Mouse (Mus musculus): Measurements from ENCODE around the gene Oscp1.

DNA sequence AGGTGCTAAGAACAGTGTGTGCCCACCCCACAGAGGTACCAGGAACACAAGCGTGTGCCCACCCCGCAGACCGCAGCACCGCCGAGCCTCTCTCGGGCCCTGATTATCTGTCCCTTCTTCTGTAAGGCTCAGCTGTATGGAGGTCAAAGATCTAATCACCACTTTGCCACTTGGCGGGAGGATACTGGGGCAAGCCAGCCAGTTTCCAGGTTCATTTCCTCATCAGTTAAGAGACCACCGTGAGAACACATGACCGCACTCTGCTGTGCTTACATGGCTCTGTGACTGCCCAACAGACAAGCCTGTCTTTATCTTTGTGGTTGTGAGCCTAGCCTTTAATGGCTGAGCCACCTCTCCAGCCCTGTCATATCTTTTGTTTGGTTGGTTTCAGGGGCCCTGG lies 24.7 kb downstream of the Oscp1 start:
- TF ChIP-seq POLR2A (IDR thresholded peaks at IDR 0.05; ENCODE audit: extremely low read depth, insufficient read depth, low read length) (no peak), CTCF (IDR thresholded peaks at IDR 0.05; ENCODE audit: low read depth, low read length) (no peak)

All from liver, adult 2 months (tissue).